Mouse (Mus musculus) ES-Bruce4 (cell line): ENCODE data around the gene Plce1. TPM values are rescaled to one million over a fixed set of nuclear protein-coding genes. Genes with fewer than 3 reads are reported as not detected.
"Not testable (repeated sequence)": the region's sequence is repeated elsewhere in the genome, so short reads cannot be mapped to it uniquely, and the experiment has no call there.

Source experiments
- H3K27ac ChIP-seq: 2 replicates; pipeline ENCODE4 v1.5.1; 2012; ENCODE audit warnings: low read length, inconsistent platforms; ENCODE audit not compliant: insufficient read depth
- H3K27me3 ChIP-seq: 2 replicates; pipeline ENCODE4 v1.6.1; 2012; ENCODE audit warnings: mild to moderate bottlenecking, low read length, inconsistent platforms; ENCODE audit not compliant: control insufficient read depth, poor library complexity, insufficient read depth, severe bottlenecking
- H3K36me3 ChIP-seq: 2 replicates; pipeline ENCODE4 v1.6.1; 2012; ENCODE audit warnings: inconsistent platforms, mild to moderate bottlenecking, low read length, moderate library complexity; ENCODE audit not compliant: control insufficient read depth, poor library complexity, insufficient read depth, severe bottlenecking
- H3K4me1 ChIP-seq: one replicate; pipeline ENCODE4 v1.8.1; 2011; ENCODE audit warnings: low read length; ENCODE audit not compliant: control insufficient read depth, insufficient read depth
- H3K4me3 ChIP-seq: 2 replicates; pipeline ENCODE4 v1.5.1; 2011; ENCODE audit warnings: low read depth, mild to moderate bottlenecking, low read length
- H3K9ac ChIP-seq: 2 replicates; pipeline ENCODE4 v1.6.1; 2012; ENCODE audit warnings: low read depth, mild to moderate bottlenecking, inconsistent platforms; ENCODE audit not compliant: poor library complexity, severe bottlenecking
- H3K9me3 ChIP-seq: replicated peaks from 2 replicates; pipeline ENCODE4 v1.6.1; 2012; ENCODE audit warnings: mild to moderate bottlenecking, low read length, inconsistent platforms; ENCODE audit not compliant: control insufficient read depth, poor library complexity, insufficient read depth, severe bottlenecking
- CTCF ChIP-seq: IDR thresholded peaks from one replicate; pipeline ENCODE4 v1.8.1; 2011; ENCODE audit warnings: low read depth, low read length
- EP300 ChIP-seq: IDR thresholded peaks from 2 replicates; pipeline ENCODE4 v1.6.1; 2011; ENCODE audit warnings: low read depth, low read length; ENCODE audit not compliant: insufficient read depth
- POLR2A ChIP-seq: IDR thresholded peaks from one replicate; pipeline ENCODE4 v1.8.1; 2011; ENCODE audit warnings: low read length; ENCODE audit not compliant: insufficient read depth
- polyA plus RNA-seq: library from polyadenylated mRNA; stranded (reverse); fragments of >200 nt; gene quantifications from 2 replicates; pipeline ENCODE4 v1.2.4, GENCODE M21; 2011; ENCODE audit warnings: low read depth; ENCODE audit not compliant: missing spikeins, insufficient read depth, insufficient read length

The Plce1 gene
- polyA plus RNA-seq, 1 experiment: 3.7 TPM

DNA sequence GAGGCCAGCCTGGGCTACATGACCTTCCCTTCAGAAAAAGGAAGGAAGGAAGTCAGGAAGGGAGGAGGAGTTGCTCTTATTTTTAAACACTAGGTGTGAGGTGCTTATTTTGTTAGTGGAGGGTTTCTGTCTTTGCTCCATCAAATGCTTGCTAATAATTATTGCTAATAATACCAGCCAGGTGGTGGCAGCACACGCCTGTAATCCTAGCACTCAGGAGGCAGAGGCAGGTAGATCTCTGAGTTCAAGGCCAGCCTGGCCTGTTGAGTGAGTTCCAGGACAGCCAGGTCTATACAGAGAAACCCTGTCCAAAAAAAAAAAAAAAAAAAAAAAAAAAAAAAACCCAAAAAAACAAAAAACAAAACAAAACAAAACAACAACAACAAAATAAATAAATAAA is 81.0 kb downstream of the Plce1 start:
- peak; percentile 26 for TF ChIP-seq CTCF
- not testable (repeated sequence) for H3K4me3 ChIP-seq, H3K27me3 ChIP-seq, H3K36me3 ChIP-seq, H3K27ac ChIP-seq, H3K4me1 ChIP-seq, H3K9ac ChIP-seq, H3K9me3 ChIP-seq

DNA sequence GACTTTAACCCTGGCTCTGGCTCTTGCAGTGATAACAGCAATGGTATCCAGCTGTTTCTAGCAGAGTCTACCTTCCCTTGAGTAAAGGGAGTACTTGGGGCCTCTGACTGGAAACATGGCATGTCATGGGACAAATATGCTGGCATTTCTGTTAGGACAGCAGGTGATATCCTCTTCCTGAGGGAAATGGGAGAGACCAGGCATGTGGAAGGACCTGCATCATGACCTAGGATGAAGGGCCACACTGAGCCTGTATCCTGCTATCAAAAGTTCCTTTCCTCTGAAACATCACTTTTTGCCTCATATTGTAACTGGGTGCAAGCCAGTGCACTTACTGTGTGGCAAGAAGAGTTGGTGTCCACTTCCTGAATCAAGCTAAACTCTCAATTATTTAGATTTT is 85.2 kb downstream of the Plce1 start:
- Histone ChIP-seq H3K4me1 (no peaks in the 10 kb centered on the region), H3K36me3 (no peaks in the 10 kb centered on the region), H3K9ac (no peak overlapping the region), H3K4me3 (no peak overlapping the region), H3K27me3 (no peaks in the 10 kb centered on the region), H3K27ac (no peak overlapping the region), H3K9me3 (no peaks in the 10 kb centered on the region)
- TF ChIP-seq CTCF: no peak
- no peak for TF ChIP-seq POLR2A
- no peak for TF ChIP-seq EP300

DNA sequence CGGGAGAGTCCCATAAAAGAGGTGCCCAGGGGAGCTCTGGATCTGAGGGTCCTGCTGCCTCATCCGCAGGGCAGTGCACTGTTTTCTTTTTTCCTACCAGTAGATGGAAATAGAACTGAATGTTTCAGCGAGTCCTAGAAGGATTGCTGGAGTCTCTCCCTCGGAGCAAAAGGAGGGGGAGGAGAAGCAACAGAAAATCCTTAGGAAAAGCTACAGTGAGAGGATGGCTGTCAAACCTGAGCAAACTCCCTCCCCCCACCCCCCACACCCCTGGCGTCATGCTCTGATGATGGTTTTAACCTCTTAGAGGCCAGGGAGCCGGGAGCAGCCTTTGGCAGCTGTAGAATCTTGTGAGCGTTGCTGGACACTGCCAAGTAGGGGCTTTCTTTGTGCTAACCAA is 85.8 kb downstream of the Plce1 start:
- TF ChIP-seq POLR2A (no peak), CTCF (no peak), EP300 (no peak)
- H3K27me3 ChIP-seq: no peaks in the 10 kb centered on the region
- H3K36me3 ChIP-seq: no peaks in the 10 kb centered on the region
- no peaks in the 10 kb centered on the region for H3K4me1 ChIP-seq
- no peak overlapping the region for H3K4me3 ChIP-seq
- no peak overlapping the region for H3K27ac ChIP-seq
- no peaks in the 10 kb centered on the region for H3K9me3 ChIP-seq
- no peak overlapping the region for H3K9ac ChIP-seq

DNA sequence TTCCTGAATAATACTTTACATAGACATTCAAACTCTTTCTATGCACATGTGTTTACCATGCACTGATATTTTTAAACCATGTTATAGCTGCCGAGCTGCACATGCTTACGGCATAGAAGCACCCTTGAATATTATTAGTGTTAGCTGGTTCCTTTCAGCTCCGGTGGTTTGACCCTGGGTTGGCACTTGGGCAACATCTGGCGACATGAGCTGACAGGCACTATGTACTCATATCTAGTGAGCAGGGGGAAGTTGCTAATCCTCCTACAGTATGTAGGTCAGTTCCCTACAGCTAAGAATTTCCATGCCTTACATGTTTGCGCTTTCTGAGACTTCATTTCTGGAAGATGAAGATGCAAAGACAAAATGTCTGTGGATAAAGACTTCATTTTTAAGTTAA is 86.4 kb downstream of the Plce1 start:
- TF ChIP-seq CTCF (no peak), EP300 (no peak), POLR2A (no peak)
- H3K4me1 ChIP-seq: no peaks in the 10 kb centered on the region
- H3K27me3 ChIP-seq: no peaks in the 10 kb centered on the region
- H3K9ac ChIP-seq: no peak overlapping the region
- H3K36me3 ChIP-seq: no peaks in the 10 kb centered on the region
- H3K4me3 ChIP-seq: no peak overlapping the region
- H3K27ac ChIP-seq: no peak overlapping the region
- no peaks in the 10 kb centered on the region for H3K9me3 ChIP-seq

DNA sequence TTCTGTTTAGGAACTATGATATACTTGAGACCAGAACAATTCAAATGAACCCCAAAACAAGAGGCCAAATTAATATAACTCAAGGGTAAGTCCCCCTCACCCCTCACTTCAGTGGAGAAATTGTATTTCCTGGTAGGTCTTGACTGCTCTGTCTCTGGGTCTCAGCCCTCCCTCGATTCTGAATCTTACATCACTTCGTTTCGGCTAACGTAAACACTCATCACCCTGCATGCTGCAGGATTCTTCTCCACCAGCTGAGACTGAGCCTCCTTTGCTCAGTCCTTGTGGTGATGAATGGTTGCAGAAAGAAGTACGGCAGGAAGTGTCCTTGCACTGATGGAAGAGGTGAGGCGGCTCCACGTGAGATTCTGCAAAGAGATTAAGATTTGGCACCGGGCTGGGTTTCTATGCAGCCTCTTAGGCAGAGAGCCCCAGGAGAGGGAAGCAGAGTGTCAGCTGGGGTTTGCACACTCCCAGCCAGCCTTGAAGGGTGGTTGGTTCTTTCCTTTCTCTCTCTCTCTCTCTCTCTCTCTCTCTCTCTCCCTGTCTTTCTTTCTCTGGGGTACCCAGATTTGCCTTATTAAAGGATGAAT is 97.7 kb downstream of the Plce1 start:
- H3K4me1 ChIP-seq: no peaks in the 10 kb centered on the region
- H3K4me3 ChIP-seq: no peak overlapping the region
- H3K27ac ChIP-seq: no peak overlapping the region
- H3K27me3 ChIP-seq: no peaks in the 10 kb centered on the region
- no peak overlapping the region for H3K9ac ChIP-seq
- H3K9me3 ChIP-seq: no peaks in the 10 kb centered on the region
- no peaks in the 10 kb centered on the region for H3K36me3 ChIP-seq
- TF ChIP-seq POLR2A (no peak), CTCF (no peak), EP300 (no peak)

DNA sequence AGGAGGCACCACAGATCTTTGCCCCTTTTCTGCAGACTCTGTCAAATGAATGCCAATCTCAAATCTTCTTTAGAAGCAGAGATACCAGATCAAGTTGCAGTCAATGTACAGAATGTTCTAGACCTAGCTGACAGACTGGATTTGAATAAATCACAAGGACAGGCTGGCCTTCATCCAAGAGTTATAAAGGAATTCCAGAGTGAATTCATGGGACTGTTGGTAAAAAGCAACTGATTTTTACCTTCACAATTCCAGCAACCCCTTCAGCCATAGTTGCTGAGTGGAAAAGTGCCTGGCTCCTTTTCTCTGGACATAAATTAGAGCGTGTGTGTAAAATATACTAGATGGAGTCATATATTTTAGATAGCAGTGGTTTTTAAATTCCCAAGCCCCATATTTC is 102.0 kb downstream of the Plce1 start:
- no peaks in the 10 kb centered on the region for H3K9me3 ChIP-seq
- no peaks in the 10 kb centered on the region for H3K4me1 ChIP-seq
- TF ChIP-seq POLR2A (no peak), CTCF (no peak), EP300 (no peak)
- H3K36me3 ChIP-seq: no peaks in the 10 kb centered on the region
- H3K4me3 ChIP-seq: no peak overlapping the region
- H3K27me3 ChIP-seq: no peaks in the 10 kb centered on the region
- H3K27ac ChIP-seq: no peak overlapping the region
- no peak overlapping the region for H3K9ac ChIP-seq
